Mouse (Mus musculus) heart, adult 2 months (tissue): ENCODE measurements around the gene Ampd3. TPM values are rescaled to one million over a fixed set of nuclear protein-coding genes. Genes with fewer than 3 reads are reported as not detected.

Source experiments
- DNase-seq, 2 experiments: peaks; one replicate each; pipeline ENCODE4 v3.0.0; 2021
- H3K27ac ChIP-seq: fragments of 200-600 bp; 2 replicates; pipeline ENCODE4 v1.8.1; 2022
- H3K27me3 ChIP-seq: fragments of 200-500 bp; 2 replicates; pipeline ENCODE4 v1.6.1; 2012; ENCODE audit warnings: mild to moderate bottlenecking, low read length, inconsistent platforms, mixed read lengths; ENCODE audit not compliant: control insufficient read depth, insufficient read depth
- H3K36me3 ChIP-seq: fragments of 200-500 bp; 2 replicates; pipeline ENCODE4 v1.6.1; 2012; ENCODE audit warnings: low read length, inconsistent platforms; ENCODE audit not compliant: control insufficient read depth, insufficient read depth
- H3K4me1 ChIP-seq: fragments of 200-500 bp; 2 replicates; pipeline ENCODE4 v1.6.1; 2011; ENCODE audit warnings: low read length; ENCODE audit not compliant: control insufficient read depth, insufficient read depth
- H3K4me3 ChIP-seq: fragments of 200-600 bp; 2 replicates; pipeline ENCODE4 v1.8.1; 2022
- H3K79me2 ChIP-seq: fragments of 200-500 bp; replicated peaks from 2 replicates; pipeline ENCODE4 v1.6.1; 2012; ENCODE audit warnings: mild to moderate bottlenecking, inconsistent platforms, low read length, moderate library complexity, mixed read lengths; ENCODE audit not compliant: control insufficient read depth, insufficient read depth
- H3K9ac ChIP-seq: fragments of 200-500 bp; 2 replicates; pipeline ENCODE4 v1.6.1; 2012; ENCODE audit warnings: low read depth, mild to moderate bottlenecking, control low read depth, inconsistent platforms, low read length, mixed read lengths
- CTCF ChIP-seq: fragments of 200-600 bp; IDR thresholded peaks from 2 replicates; pipeline ENCODE4 v1.8.1; 2022; ENCODE audit warnings: antibody characterized with exemption, mild to moderate bottlenecking, moderate library complexity
- EP300 ChIP-seq: fragments of 200-500 bp; IDR thresholded peaks from 2 replicates; pipeline ENCODE4 v1.6.1; 2011; ENCODE audit warnings: low read depth, low read length, control low read depth; ENCODE audit not compliant: insufficient read depth
- POLR2A ChIP-seq: fragments of 200-500 bp; IDR thresholded peaks from 2 replicates; pipeline ENCODE4 v1.6.1; 2011; ENCODE audit warnings: mild to moderate bottlenecking, low read depth, low read length, control low read depth; ENCODE audit not compliant: insufficient read depth
- WGBS: fragments of 180-500 bp; shearing (Covaris S2); methylation state at CpG from one replicate; pipeline ENCODE4 v1.1.7; 2018; 5-methylcytosine and 5-hydroxymethylcytosine counted together
- intact Hi-C: fragments of 180-260 bp; cut with DNase I; formaldehyde crosslinking; loops from one replicate; pipeline ENCODE4 v1.15.1; 2025
- long read RNA-seq: library from polyadenylated mRNA; stranded (forward); transcript quantifications from one replicate; pipeline ENCODE4 v2.0.0, GENCODE M21; 2021
- polyA plus RNA-seq: library from polyadenylated mRNA; depleted of rRNA; stranded (reverse); fragments of >200 nt; gene quantifications from 2 replicates; pipeline ENCODE4 v1.2.3, GENCODE M21; 2012; rRNA removed
- total RNA-seq, 2 experiments: library from RNA; stranded (reverse); gene quantifications; 2 replicates each; pipeline ENCODE4 v1.2.3; 2021

Ampd3 gene
- total RNA-seq (10 to 100 TPM; 38.9 to 43.6 TPM), polyA plus RNA-seq (29.9 and 40.4 TPM in 2 replicates)
- long read RNA-seq, transcript Ampd3-206 (15 exons, 3,489 nt) = major isoform, 13 of 33 reads
- long read RNA-seq, partial matches to known transcripts = 9 of 33 reads
- long read RNA-seq, other reads (novel, unspliced or antisense) = 7 of 33 reads

GRCm38 (mm10) chr7:110768001-110768400, at the start of gene Ampd3:
Ampd3 (plus strand) TSS chr7:110768206.
- TF ChIP-seq CTCF (no peak), EP300 (0 out of 2 replicates have a peak, but pooled peaks have one; percentile 13), POLR2A (peak; percentile 59; the same call in 1 of the 2 replicates)
- 19% methylated on average over 16 of the region's 16 CpGs for WGBS
- intact Hi-C loops = loop anchor here (2.0 kb wide), 1 partner anchor 17 kb away; no protein-coding TSS in a partner anchor
- Histone ChIP-seq H3K36me3 (peaks cover 4% of the 10 kb centered on the region), H3K27ac (peak within 1 kb of the TSS; percentile 95), H3K27me3 (no peaks in the 10 kb centered on the region), H3K79me2 (no peaks in the 10 kb centered on the region), H3K4me3 (peak within 1 kb of the TSS; percentile 61), H3K4me1 (peaks cover 16% of the 10 kb centered on the region), H3K9ac (peak within 1 kb of the TSS; percentile 81)
- DNase-seq = peak; percentile 54 to 66

DNA sequence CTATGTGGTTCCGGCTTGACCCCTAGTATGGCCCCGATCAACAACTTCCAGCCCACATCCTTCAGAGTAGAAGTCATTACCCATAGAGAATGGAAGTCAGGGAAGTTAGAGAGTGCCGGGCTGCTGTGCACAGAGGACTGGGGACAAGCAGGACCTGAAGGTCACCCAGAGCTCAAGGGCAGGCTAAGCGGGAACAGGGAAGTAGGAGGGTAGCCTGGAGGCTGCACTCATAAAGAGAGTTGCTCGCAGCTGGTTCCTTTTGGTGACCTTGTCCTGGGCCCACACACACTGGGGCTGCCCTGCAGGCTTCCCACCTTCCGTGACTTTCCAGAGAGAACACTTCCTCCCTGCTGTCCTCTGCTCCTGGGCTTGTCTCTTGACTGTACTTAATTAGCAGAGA, 49.5 kb upstream of the Ampd3 start:
- intact Hi-C loops = no loop called here
- Histone ChIP-seq H3K4me1 (peaks cover 9% of the 10 kb centered on the region), H3K9ac (no peak overlapping the region), H3K79me2 (no peaks in the 10 kb centered on the region), H3K4me3 (no peak overlapping the region), H3K27ac (no peak overlapping the region), H3K27me3 (no peaks in the 10 kb centered on the region), H3K36me3 (no peaks in the 10 kb centered on the region; the same call in 1 of the 2 replicates)
- WGBS = 62% methylated on average over 6 of the region's 6 CpGs
- DNase-seq = no peak
- TF ChIP-seq CTCF = no peak
- no peak for TF ChIP-seq EP300
- TF ChIP-seq POLR2A = no peak

GRCm38 (mm10) chr7:110719857-110720256, 48.1 kb upstream of the Ampd3 start:
- Histone ChIP-seq H3K4me1 (peaks cover 8% of the 10 kb centered on the region), H3K79me2 (no peaks in the 10 kb centered on the region), H3K27ac (no peak overlapping the region), H3K27me3 (no peaks in the 10 kb centered on the region), H3K9ac (no peak overlapping the region), H3K4me3 (no peak overlapping the region), H3K36me3 (no peaks in the 10 kb centered on the region; the same call in 1 of the 2 replicates)
- TF ChIP-seq EP300 (no peak), CTCF (no peak), POLR2A (no peak)
- 83% methylated on average over 4 of the region's 4 CpGs for WGBS
- no peak for DNase-seq
- intact Hi-C loops = no loop called here

DNA sequence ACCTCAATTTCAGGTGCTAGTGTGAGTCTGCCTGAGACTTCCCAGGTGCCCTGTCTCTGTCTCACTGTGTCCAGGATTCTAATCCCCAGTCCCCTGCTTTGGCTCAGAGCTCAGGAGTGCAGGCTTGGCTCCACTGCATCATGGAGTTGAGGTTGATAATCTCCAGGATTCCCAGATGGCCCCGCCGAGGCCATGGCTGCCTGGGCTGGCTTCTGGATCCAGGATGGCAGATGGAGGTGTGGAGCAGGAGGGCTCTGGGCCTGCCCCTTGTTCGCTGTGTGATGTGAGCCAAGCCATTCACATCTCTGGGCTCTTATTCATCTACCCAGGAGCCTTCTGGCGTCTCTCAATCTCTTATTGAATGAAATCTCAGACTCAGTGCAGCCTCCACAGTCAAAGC, 45.8 kb upstream of the Ampd3 start:
- TF ChIP-seq EP300 = no peak
- no peak for TF ChIP-seq POLR2A
- TF ChIP-seq CTCF = no peak
- 85% methylated on average over 4 of the region's 4 CpGs for WGBS
- H3K4me3 ChIP-seq = no peak overlapping the region
- intact Hi-C loops = no loop called here
- H3K27ac ChIP-seq = no peak overlapping the region
- H3K79me2 ChIP-seq = no peaks in the 10 kb centered on the region
- no peaks in the 10 kb centered on the region for H3K4me1 ChIP-seq
- H3K36me3 ChIP-seq = no peaks in the 10 kb centered on the region
- H3K9ac ChIP-seq = no peak overlapping the region
- no peak for DNase-seq
- no peaks in the 10 kb centered on the region for H3K27me3 ChIP-seq

GRCm38 (mm10) chr7:110727049-110727448, 41.0 kb upstream of the Ampd3 start:
- Histone ChIP-seq H3K27ac (no peak overlapping the region), H3K36me3 (no peaks in the 10 kb centered on the region), H3K79me2 (no peaks in the 10 kb centered on the region), H3K4me1 (no peaks in the 10 kb centered on the region), H3K27me3 (no peaks in the 10 kb centered on the region), H3K9ac (no peak overlapping the region), H3K4me3 (no peak overlapping the region)
- intact Hi-C loops = loop anchor here (1.0 to 5.0 kb wide), 2 partner anchors 74 to 215 kb away; no protein-coding TSS in a partner anchor
- 32% methylated on average over 2 of the region's 2 CpGs for WGBS
- DNase-seq = peak in 1 of 2 experiments; percentile 27
- peak; percentile 95 for TF ChIP-seq CTCF
- TF ChIP-seq POLR2A = no peak
- TF ChIP-seq EP300 = peak; percentile 56; the same call in 1 of the 2 replicates

- H3K9ac ChIP-seq = no peak overlapping the region
- no peaks in the 10 kb centered on the region for H3K79me2 ChIP-seq
- H3K36me3 ChIP-seq = no peaks in the 10 kb centered on the region
- DNase-seq = peak in 1 of 2 experiments; percentile 30
- WGBS = 59% methylated on average over 3 of the region's 3 CpGs
- H3K27ac ChIP-seq = no peak overlapping the region
- intact Hi-C loops = loop anchor here (2.0 to 5.0 kb wide), 2 partner anchors 213 to 286 kb away; no protein-coding TSS in a partner anchor
- H3K4me3 ChIP-seq = no peak overlapping the region
- H3K4me1 ChIP-seq = no peaks in the 10 kb centered on the region
- H3K27me3 ChIP-seq = no peaks in the 10 kb centered on the region
- TF ChIP-seq CTCF (peak; percentile 77), EP300 (no peak)
Observed at GRCm38 (mm10) chr7:110728876-110729275, 39.1 kb upstream of the Ampd3 start.
